ENCODE assay signal across 8 mouse cellular contexts in genomic region chr9:106369801-106370485, GRCm38 (mm10). TPM values are rescaled to one million over a fixed set of nuclear protein-coding genes. Genes with fewer than 3 reads are reported as not detected.
A peak's percentile ranks its signal among the peaks of the same experiment; 100 is the strongest.
DNase-seq lines count a peak whose midpoint lies in the region; ATAC-seq and TF ChIP-seq lines count a peak whose summit lies in the region.

No protein-coding gene starts in this region.

- H3K9me3 ChIP-seq in midbrain, embryonic 11.5 days (ENCODE audit: control insufficient read depth, low read length) = no peaks in the 10 kb centered on the region

- no peaks in the 10 kb centered on the region for H3K27me3 ChIP-seq in heart, adult 2 months (ENCODE audit: control insufficient read depth, insufficient read depth, low read length)
- H3K27me3 ChIP-seq in midbrain, embryonic 11.5 days (ENCODE audit: control insufficient read depth, insufficient read depth, low read length) = no peaks in the 10 kb centered on the region

- peaks cover 15% of the 10 kb centered on the region for H3K79me2 ChIP-seq in heart, adult 2 months (replicated peaks; ENCODE audit: control insufficient read depth, insufficient read depth, low read length)

- peak overlapping the region; percentile 91 for H3K9ac ChIP-seq in heart, adult 2 months (ENCODE audit: low read depth, low read length)
- H3K9ac ChIP-seq in midbrain, embryonic 11.5 days (ENCODE audit: low read length) = peak overlapping the region; percentile 87

- peak overlapping the region; percentile 98 for H3K4me2 ChIP-seq in midbrain, embryonic 11.5 days

- WGBS in lung, adult 2 months = 6% methylated on average over 11 of the region's 11 CpGs
- WGBS in heart, adult 2 months = 3% methylated on average over 11 of the region's 11 CpGs
- WGBS in midbrain, embryonic 11.5 days = 10% methylated on average over 11 of the region's 11 CpGs

- H3K27ac ChIP-seq in heart, adult 2 months = peak overlapping the region; percentile 93
- no peak overlapping the region for H3K27ac ChIP-seq in midbrain, embryonic 11.5 days (ENCODE audit: low read depth, low read length)

- peak; percentile 58; the same call in 1 of the 2 replicates for TF ChIP-seq EP300 in heart, adult 2 months (IDR thresholded peaks at IDR 0.05; ENCODE audit: insufficient read depth, low read depth, low read length)

- peak; percentile 50 for DNase-seq in lung, adult 2 months
- no peak for DNase-seq in lung, postnatal 25 days (ENCODE audit: low spot score)
- DNase-seq in brain, embryonic 14.5 days (ENCODE audit: low read depth) = peak; percentile 60
- peak; percentile 74 for DNase-seq in heart, adult 2 months
- peak; percentile 55 for DNase-seq in kidney, adult 9 months
- no peak for DNase-seq in midbrain, embryonic 11.5 days (ENCODE audit: low spot score, missing footprints)
- DNase-seq in urinary bladder, postnatal 14 days (ENCODE audit: low spot score) = no peak
- DNase-seq in ovary, postnatal 10 days (ENCODE audit: low spot score) = no peak

- no peak for ATAC-seq in midbrain, embryonic 11.5 days (ENCODE audit: low FRiP score)

- H3K36me3 ChIP-seq in heart, adult 2 months (ENCODE audit: control insufficient read depth, insufficient read depth, low read length) = peaks cover 8% of the 10 kb centered on the region
- peaks cover 7% of the 10 kb centered on the region for H3K36me3 ChIP-seq in midbrain, embryonic 11.5 days (ENCODE audit: control insufficient read depth, insufficient read depth, low read length)

- H3K4me3 ChIP-seq in lung, adult 2 months (replicated peaks; ENCODE audit: extremely low read depth, low read depth, low read length) = peak overlapping the region; percentile 83
- H3K4me3 ChIP-seq in heart, adult 2 months = peak overlapping the region; percentile 97
- H3K4me3 ChIP-seq in midbrain, embryonic 11.5 days (ENCODE audit: low read depth, low read length) = peak overlapping the region; percentile 80

- intact Hi-C loops in heart, adult 2 months (cut with DNase I) = loop anchor here (5.0 kb wide), 1 partner anchor 107 kb away; the partner anchor contains the start of genes Parp3 and Rrp9

- TF ChIP-seq POLR2A in lung, adult 2 months (IDR thresholded peaks at IDR 0.05; ENCODE audit: borderline replicate concordance, extremely low read depth, low read depth, low read length) = no peak
- TF ChIP-seq POLR2A in brain, embryonic 14.5 days (IDR thresholded peaks at IDR 0.05; ENCODE audit: borderline replicate concordance, extremely low read depth, insufficient read depth, insufficient read length, poor library complexity, severe bottlenecking) = no peak
- 0 out of 2 replicates have a peak, but pooled peaks have one; percentile 25 for TF ChIP-seq POLR2A in heart, adult 2 months (IDR thresholded peaks at IDR 0.05; ENCODE audit: insufficient read depth, low read depth, low read length)

- no peak for TF ChIP-seq CTCF in lung, adult 2 months (IDR thresholded peaks at IDR 0.05; ENCODE audit: insufficient read depth, low read length)
- no peak for TF ChIP-seq CTCF in brain, embryonic 14.5 days (IDR thresholded peaks at IDR 0.05; ENCODE audit: borderline replicate concordance, extremely low read depth, insufficient read depth, insufficient read length)
- TF ChIP-seq CTCF in heart, adult 2 months (IDR thresholded peaks at IDR 0.05) = no peak

- H3K4me1 ChIP-seq in lung, adult 2 months (ENCODE audit: control insufficient read depth, insufficient read depth, low read length) = peaks cover 24% of the 10 kb centered on the region
- H3K4me1 ChIP-seq in heart, adult 2 months (ENCODE audit: control insufficient read depth, insufficient read depth, low read length) = peaks cover 13% of the 10 kb centered on the region
- peaks cover 35% of the 10 kb centered on the region for H3K4me1 ChIP-seq in midbrain, embryonic 11.5 days (ENCODE audit: control insufficient read depth, insufficient read depth, low read length)

RNA-seq across cellular contexts. Expression of gene Dusp7, which starts 1.5 kb away (rescaled TPM):
- polyA plus RNA-seq in lung, adult 2 months (2012; rRNA removed) = 223 and 262 TPM in 2 replicates
- 41.5 and 50.3 TPM in 2 replicates for polyA plus RNA-seq in brain, embryonic 14.5 days (2012; rRNA removed)
- 10 to 100 TPM; 47.6 to 64.9 TPM for total RNA-seq in heart, adult 2 months (2021)
- polyA plus RNA-seq in heart, adult 2 months (2012; rRNA removed) = 102 and 118 TPM in 2 replicates
- polyA plus RNA-seq in midbrain, embryonic 11.5 days (2014; fragmentation: Nextera tagmentation; extraction: Ambion mirVana) = 16.1 and 17.0 TPM in 2 replicates

RNA-seq across cellular contexts. Expression of gene Rpl29, which starts 59.3 kb away (rescaled TPM):
- 288 and 319 TPM in 2 replicates for polyA plus RNA-seq in lung, adult 2 months (2012; rRNA removed)
- 747 and 913 TPM in 2 replicates for polyA plus RNA-seq in brain, embryonic 14.5 days (2012; rRNA removed)
- 100 to 1,000 TPM; 251 to 296 TPM for total RNA-seq in heart, adult 2 months (2021)
- polyA plus RNA-seq in heart, adult 2 months (2012; rRNA removed) = 247 and 287 TPM in 2 replicates
- 867 and 874 TPM in 2 replicates for polyA plus RNA-seq in midbrain, embryonic 11.5 days (2014; fragmentation: Nextera tagmentation; extraction: Ambion mirVana)

Comparison
In these comparisons a context has a peak if more than half of its experiments do, and no peak if none do; other contexts are left out.
1. DNase-seq: peak in lung, adult 2 months (single experiment), brain, embryonic 14.5 days (single experiment), heart, adult 2 months (2 of 2) and kidney, adult 9 months (single experiment); none in lung, postnatal 25 days (single experiment), midbrain, embryonic 11.5 days (single experiment), urinary bladder, postnatal 14 days (single experiment) and ovary, postnatal 10 days (single experiment).
2. Peak in every context shown above with its lines, with median percentiles within 50 percentile points of each other: H3K4me3 ChIP-seq.